Mouse (Mus musculus): ENCODE results near the gene Ncf1. TPM values are rescaled to one million over a fixed set of nuclear protein-coding genes. Genes with fewer than 3 reads are reported as not detected.
A peak's percentile ranks its signal among the peaks of the same experiment; 100 is the strongest.

Gene Ncf1
- total and polyA plus RNA-seq, 3 experiments, result 287 to 342 (median 302) TPM

- peak; percentile 31 for DNase-seq (ENCODE audit: extremely low read depth)
- Histone ChIP-seq H3K9me3 (replicated peaks; ENCODE audit: low read length) (peaks cover 6% of the 10 kb centered on the region), H3K79me2 (replicated peaks; ENCODE audit: control insufficient read depth, extremely low read depth, insufficient read depth, poor library complexity, severe bottlenecking) (no peaks in the 10 kb centered on the region), H3K4me1 (ENCODE audit: control insufficient read depth in 1 of 2, insufficient read depth in 2 of 2) (peaks cover 2 to 33% of the 10 kb centered on the region in 2 experiments; a peak in 3 of 4 replicates), H3K4me2 (ENCODE audit: insufficient read depth, low read depth, poor library complexity, severe bottlenecking) (peak overlapping the region; percentile 74), H3K27ac (ENCODE audit: insufficient read depth, low read depth) (peak overlapping the region; percentile 33; the same call in 1 of the 2 replicates), H3K36me3 (replicated peaks in 1 of 2; ENCODE audit: control insufficient read depth in 1 of 2, insufficient read depth in 1 of 2, low read length in 1 of 2) (peaks cover 0 to 1% of the 10 kb centered on the region in 2 experiments), H3K4me3 (replicated peaks in 1 of 3; ENCODE audit: low read depth in 2 of 3, low read length in 2 of 3, poor library complexity in 1 of 3) (peak overlapping the region; percentile 49 to 79 (median 66)), H3K9ac (ENCODE audit: insufficient read depth, low read depth) (peak overlapping the region; percentile 94; the same call in 1 of the 2 replicates), H3K27me3 (replicated peaks) (no peaks in the 10 kb centered on the region)
- dilution Hi-C loops (cut with MboI; ENCODE audit: extremely low pct_ligation_motif_present, extremely low pct_unique_long_range_greater_than_20kb, low sequenced_read_pairs) (no loop called here), in situ Hi-C loops (cut with MboI; ENCODE audit: low pct_ligation_motif_present, low pct_unique_long_range_greater_than_20kb, low sequenced_read_pairs) (loop anchor here (5.0 kb wide), 2 partner anchors 159 to 309 kb away; no protein-coding TSS in a partner anchor)
- no peak for TF ChIP-seq JUND (conservative IDR thresholded peaks at IDR 0.05; ENCODE audit: low read depth, low read length)
- TF ChIP-seq RCOR1 (conservative IDR thresholded peaks at IDR 0.05; ENCODE audit: low read depth, low read length), result no peak
- TF ChIP-seq HCFC1 (IDR thresholded peaks at IDR 0.05; ENCODE audit: low read depth, low read length), result no peak
- no peak for TF ChIP-seq MYC (IDR thresholded peaks at IDR 0.05; ENCODE audit: low read depth, low read length)
- no peak for TF ChIP-seq GABPA (IDR thresholded peaks at IDR 0.05; ENCODE audit: insufficient replicate concordance, low read depth, low read length)
- peak; percentile 30 for TF ChIP-seq BHLHE40 (IDR thresholded peaks at IDR 0.05; ENCODE audit: low read depth, low read length)
- TF ChIP-seq ZMIZ1 (IDR thresholded peaks at IDR 0.05; ENCODE audit: low read depth, low read length), result no peak
- TF ChIP-seq PAX5 (IDR thresholded peaks at IDR 0.05; ENCODE audit: low read length), result no peak
Measured at GRCm38 (mm10) chr5:134183162-134183561, 46.3 kb downstream of the Ncf1 start.

GRCm38 (mm10) chr5:134182735-134183134 is 46.7 kb downstream of the Ncf1 start:
- dilution Hi-C loops (cut with MboI; ENCODE audit: extremely low pct_ligation_motif_present, extremely low pct_unique_long_range_greater_than_20kb, low sequenced_read_pairs), result no loop called here
- no peaks in the 10 kb centered on the region for H3K79me2 ChIP-seq (replicated peaks; ENCODE audit: control insufficient read depth, extremely low read depth, insufficient read depth, poor library complexity, severe bottlenecking)
- peak overlapping the region in 1 of 3 experiments; percentile 66 for H3K4me3 ChIP-seq (replicated peaks in 1 of 3; ENCODE audit: low read depth in 2 of 3, low read length in 2 of 3, poor library complexity in 1 of 3)
- in situ Hi-C loops (cut with MboI; ENCODE audit: low pct_ligation_motif_present, low pct_unique_long_range_greater_than_20kb, low sequenced_read_pairs), result loop anchor here (5.0 kb wide), 2 partner anchors 160 to 310 kb away; no protein-coding TSS in a partner anchor
- no peak overlapping the region for H3K27ac ChIP-seq (ENCODE audit: insufficient read depth, low read depth)
- H3K9ac ChIP-seq (ENCODE audit: insufficient read depth, low read depth), result peak overlapping the region; percentile 94; the same call in 1 of the 2 replicates
- peaks cover 2 to 34% of the 10 kb centered on the region in 2 experiments; a peak in 3 of 4 replicates for H3K4me1 ChIP-seq (ENCODE audit: control insufficient read depth in 1 of 2, insufficient read depth in 2 of 2)
- H3K27me3 ChIP-seq (replicated peaks), result no peaks in the 10 kb centered on the region
- no peak for DNase-seq (ENCODE audit: extremely low read depth)
- peak overlapping the region; percentile 74 for H3K4me2 ChIP-seq (ENCODE audit: insufficient read depth, low read depth, poor library complexity, severe bottlenecking)
- TF ChIP-seq JUN (IDR thresholded peaks at IDR 0.05; ENCODE audit: insufficient read depth, low read depth, low read length) (no peak), TCF12 (IDR thresholded peaks at IDR 0.05; ENCODE audit: low read depth, low read length) (no peak), E2F4 (IDR thresholded peaks at IDR 0.05; ENCODE audit: insufficient replicate concordance, low read depth, low read length) (no peak), ZC3H11A (IDR thresholded peaks at IDR 0.05; ENCODE audit: low read depth, low read length) (no peak), MAZ (IDR thresholded peaks at IDR 0.05; ENCODE audit: low read depth, low read length) (no peak), MEF2A (IDR thresholded peaks at IDR 0.05; ENCODE audit: borderline replicate concordance, low read depth, low read length) (no peak), USF1 (IDR thresholded peaks at IDR 0.05; ENCODE audit: low read depth, low read length) (no peak), USF2 (conservative IDR thresholded peaks at IDR 0.05; ENCODE audit: low read depth, low read length) (no peak), CHD1 (IDR thresholded peaks at IDR 0.05; ENCODE audit: low read depth, low read length) (no peak), MAFK (IDR thresholded peaks at IDR 0.05; ENCODE audit: insufficient replicate concordance, low read length) (no peak), POLR2A (IDR thresholded peaks at IDR 0.05; ENCODE audit: low read depth, low read length) (no peak), ETS1 (conservative IDR thresholded peaks at IDR 0.05; ENCODE audit: low read depth, low read length) (no peak), JUND (conservative IDR thresholded peaks at IDR 0.05; ENCODE audit: low read depth, low read length) (no peak), MAX (IDR thresholded peaks at IDR 0.05; ENCODE audit: low read length) (no peak)
- H3K9me3 ChIP-seq (replicated peaks; ENCODE audit: low read length), result peaks cover 4% of the 10 kb centered on the region
- H3K36me3 ChIP-seq (replicated peaks in 1 of 2; ENCODE audit: control insufficient read depth in 1 of 2, insufficient read depth in 1 of 2, low read length in 1 of 2), result peaks cover 0 to 3% of the 10 kb centered on the region in 2 experiments
